Mouse (Mus musculus): Measurements from ENCODE around the gene Cbx3. TPM values are rescaled to one million over a fixed set of nuclear protein-coding genes. Genes with fewer than 3 reads are reported as not detected.
A peak's percentile ranks its signal among the peaks of the same experiment; 100 is the strongest.

Cbx3 gene
- polyA plus RNA-seq, 1 experiment from 2014 or later = 518 TPM

GRCm38 (mm10) chr6:51442191-51442835, 27.8 kb upstream of the Cbx3 start:
- H3K27ac ChIP-seq (replicated peaks; ENCODE audit: low read depth, low read length) = no peak overlapping the region
- WGBS = 65% methylated on average over 9 of the region's 9 CpGs
- no peaks in the 10 kb centered on the region for H3K36me3 ChIP-seq (ENCODE audit: control insufficient read depth, insufficient read depth, low read length)
- no peaks in the 10 kb centered on the region for H3K27me3 ChIP-seq (ENCODE audit: control insufficient read depth, insufficient read depth, low read length)
- ATAC-seq (ENCODE audit: low FRiP score, low TSS enrichment) (no peak), DNase-seq (no peak)
- H3K9me3 ChIP-seq (ENCODE audit: control insufficient read depth, low read length) = no peaks in the 10 kb centered on the region
- no peak overlapping the region for H3K9ac ChIP-seq (replicated peaks; ENCODE audit: low read length)
- no peak overlapping the region for H3K4me2 ChIP-seq (ENCODE audit: low read length)
- H3K4me1 ChIP-seq (ENCODE audit: control insufficient read depth, insufficient read depth, low read length) = no peaks in the 10 kb centered on the region
- no peak overlapping the region for H3K4me3 ChIP-seq (replicated peaks; ENCODE audit: low read depth, low read length)

GRCm38 (mm10) chr6:51452927-51453503, 17.1 kb upstream of the Cbx3 start:
- Histone ChIP-seq H3K36me3 (ENCODE audit: control insufficient read depth, insufficient read depth, low read length) (peaks cover 11% of the 10 kb centered on the region), H3K27ac (replicated peaks; ENCODE audit: low read depth, low read length) (no peak overlapping the region), H3K27me3 (ENCODE audit: control insufficient read depth, insufficient read depth, low read length) (no peaks in the 10 kb centered on the region), H3K9ac (replicated peaks; ENCODE audit: low read length) (no peak overlapping the region), H3K4me2 (ENCODE audit: low read length) (no peak overlapping the region), H3K4me3 (replicated peaks; ENCODE audit: low read depth, low read length) (no peak overlapping the region), H3K4me1 (ENCODE audit: control insufficient read depth, insufficient read depth, low read length) (no peaks in the 10 kb centered on the region), H3K9me3 (ENCODE audit: control insufficient read depth, low read length) (no peaks in the 10 kb centered on the region)
- no peak for DNase-seq
- 80% methylated on average over 7 of the region's 7 CpGs for WGBS
- ATAC-seq (ENCODE audit: low FRiP score, low TSS enrichment) = no peak

GRCm38 (mm10) chr6:51454949-51455348, 15.2 kb upstream of the Cbx3 start:
- no peak for ATAC-seq (ENCODE audit: low FRiP score, low TSS enrichment)
- Histone ChIP-seq H3K9ac (replicated peaks; ENCODE audit: low read length) (no peak overlapping the region), H3K9me3 (ENCODE audit: control insufficient read depth, low read length) (no peaks in the 10 kb centered on the region), H3K27ac (replicated peaks; ENCODE audit: low read depth, low read length) (no peak overlapping the region), H3K27me3 (ENCODE audit: control insufficient read depth, insufficient read depth, low read length) (no peaks in the 10 kb centered on the region), H3K4me1 (ENCODE audit: control insufficient read depth, insufficient read depth, low read length) (no peaks in the 10 kb centered on the region), H3K4me2 (ENCODE audit: low read length) (no peak overlapping the region), H3K4me3 (replicated peaks; ENCODE audit: low read depth, low read length) (no peak overlapping the region), H3K36me3 (ENCODE audit: control insufficient read depth, insufficient read depth, low read length) (peaks cover 28% of the 10 kb centered on the region)
- WGBS = 68% methylated on average over 3 of the region's 3 CpGs
- DNase-seq = no peak

DNA sequence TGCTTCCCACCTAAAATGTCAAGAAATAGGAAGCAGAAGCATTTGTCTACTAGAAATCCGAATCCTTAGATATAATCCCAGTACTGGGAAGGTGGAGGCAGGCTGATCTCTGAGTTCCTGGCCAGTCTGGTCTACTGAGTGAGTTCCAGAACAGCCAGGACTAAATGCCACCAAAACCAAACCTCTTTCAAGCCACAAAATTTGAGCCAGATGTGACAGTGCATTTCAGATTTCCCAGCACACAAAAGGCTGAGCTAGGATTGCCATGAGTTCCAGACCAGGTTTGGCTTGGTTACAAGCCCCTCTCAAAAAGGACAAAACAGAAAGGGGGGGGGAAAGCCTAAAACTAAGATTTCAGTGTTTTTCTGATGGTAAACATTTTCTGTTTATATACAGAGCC, 14.0 kb upstream of the Cbx3 start:
- Histone ChIP-seq H3K4me3 (replicated peaks; ENCODE audit: low read depth, low read length) (no peak overlapping the region), H3K9me3 (ENCODE audit: control insufficient read depth, low read length) (no peaks in the 10 kb centered on the region), H3K27ac (replicated peaks; ENCODE audit: low read depth, low read length) (no peak overlapping the region), H3K4me1 (ENCODE audit: control insufficient read depth, insufficient read depth, low read length) (no peaks in the 10 kb centered on the region), H3K36me3 (ENCODE audit: control insufficient read depth, insufficient read depth, low read length) (peaks cover 38% of the 10 kb centered on the region), H3K4me2 (ENCODE audit: low read length) (no peak overlapping the region), H3K9ac (replicated peaks; ENCODE audit: low read length) (no peak overlapping the region), H3K27me3 (ENCODE audit: control insufficient read depth, insufficient read depth, low read length) (no peaks in the 10 kb centered on the region)
- 93% methylated on average over 1 of the region's 1 CpGs for WGBS
- ATAC-seq (ENCODE audit: low FRiP score, low TSS enrichment) (no peak), DNase-seq (no peak)

DNA sequence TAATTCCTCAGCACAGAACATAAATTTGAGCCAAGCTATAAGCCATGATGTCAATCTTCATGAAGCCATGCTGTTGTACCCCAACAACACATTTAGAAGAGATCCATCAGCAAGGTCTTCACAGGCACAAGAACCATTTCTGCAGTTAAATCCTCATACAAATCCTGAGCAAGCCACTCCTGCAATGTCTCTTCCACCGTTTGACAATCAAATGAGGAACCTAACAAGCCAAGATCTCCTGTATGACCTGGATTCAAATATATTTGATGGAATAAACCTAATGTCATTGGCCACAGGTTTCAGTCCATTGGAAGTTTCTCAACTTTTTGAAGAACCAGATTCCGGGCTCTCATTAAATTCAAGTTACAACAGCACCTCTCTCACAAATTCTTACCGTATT, 12.9 kb upstream of the Cbx3 start:
- H3K9ac ChIP-seq (replicated peaks; ENCODE audit: low read length) = no peak overlapping the region
- H3K27me3 ChIP-seq (ENCODE audit: control insufficient read depth, insufficient read depth, low read length) = no peaks in the 10 kb centered on the region
- peaks cover 47% of the 10 kb centered on the region for H3K36me3 ChIP-seq (ENCODE audit: control insufficient read depth, insufficient read depth, low read length)
- no peak overlapping the region for H3K4me2 ChIP-seq (ENCODE audit: low read length)
- H3K27ac ChIP-seq (replicated peaks; ENCODE audit: low read depth, low read length) = no peak overlapping the region
- no peak overlapping the region for H3K4me3 ChIP-seq (replicated peaks; ENCODE audit: low read depth, low read length)
- H3K9me3 ChIP-seq (ENCODE audit: control insufficient read depth, low read length) = no peaks in the 10 kb centered on the region
- H3K4me1 ChIP-seq (ENCODE audit: control insufficient read depth, insufficient read depth, low read length) = no peaks in the 10 kb centered on the region
- 84% methylated on average over 3 of the region's 3 CpGs for WGBS
- no peak for DNase-seq
- ATAC-seq (ENCODE audit: low FRiP score, low TSS enrichment) = no peak

DNA sequence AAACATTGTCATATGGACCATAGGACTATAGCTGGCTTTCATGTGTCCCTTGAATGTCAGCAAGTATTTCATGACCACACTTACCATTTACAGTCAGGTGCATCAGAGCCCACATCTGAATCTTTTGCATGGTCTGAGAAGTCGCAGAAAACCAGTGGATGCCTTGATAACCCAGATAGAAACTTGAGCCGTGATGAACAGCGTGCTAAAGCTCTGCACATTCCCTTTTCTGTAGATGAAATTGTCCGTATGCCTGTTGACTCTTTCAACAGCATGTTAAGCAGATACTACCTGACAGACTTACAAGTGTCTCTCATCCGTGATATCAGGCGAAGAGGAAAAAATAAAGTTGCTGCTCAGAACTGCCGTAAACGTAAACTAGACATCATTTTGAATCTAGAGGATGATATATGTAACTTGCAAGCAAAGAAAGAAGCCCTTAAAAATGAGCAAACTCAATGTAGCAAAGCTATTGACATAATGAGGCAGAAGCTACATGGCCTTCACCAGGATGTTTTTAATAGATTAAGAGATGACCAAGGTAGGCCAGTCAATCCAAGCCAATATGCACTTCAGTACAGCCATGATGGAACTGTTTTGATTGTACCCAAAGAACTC, 12.3 kb upstream of the Cbx3 start:
- Histone ChIP-seq H3K9ac (replicated peaks; ENCODE audit: low read length) (no peak overlapping the region), H3K4me2 (ENCODE audit: low read length) (no peak overlapping the region), H3K4me3 (replicated peaks; ENCODE audit: low read depth, low read length) (no peak overlapping the region), H3K9me3 (ENCODE audit: control insufficient read depth, low read length) (no peaks in the 10 kb centered on the region), H3K4me1 (ENCODE audit: control insufficient read depth, insufficient read depth, low read length) (no peaks in the 10 kb centered on the region), H3K27ac (replicated peaks; ENCODE audit: low read depth, low read length) (no peak overlapping the region), H3K27me3 (ENCODE audit: control insufficient read depth, insufficient read depth, low read length) (no peaks in the 10 kb centered on the region), H3K36me3 (ENCODE audit: control insufficient read depth, insufficient read depth, low read length) (peaks cover 50% of the 10 kb centered on the region)
- WGBS = 89% methylated on average over 8 of the region's 8 CpGs
- ATAC-seq (ENCODE audit: low FRiP score, low TSS enrichment) (no peak), DNase-seq (no peak)

- Histone ChIP-seq H3K27ac (replicated peaks; ENCODE audit: low read depth, low read length) (no peak overlapping the region), H3K4me3 (replicated peaks; ENCODE audit: low read depth, low read length) (no peak overlapping the region), H3K4me2 (ENCODE audit: low read length) (no peak overlapping the region), H3K9ac (replicated peaks; ENCODE audit: low read length) (no peak overlapping the region), H3K36me3 (ENCODE audit: control insufficient read depth, insufficient read depth, low read length) (peaks cover 61% of the 10 kb centered on the region), H3K27me3 (ENCODE audit: control insufficient read depth, insufficient read depth, low read length) (no peaks in the 10 kb centered on the region), H3K4me1 (ENCODE audit: control insufficient read depth, insufficient read depth, low read length) (no peaks in the 10 kb centered on the region), H3K9me3 (ENCODE audit: control insufficient read depth, low read length) (no peaks in the 10 kb centered on the region)
- DNase-seq (no peak), ATAC-seq (ENCODE audit: low FRiP score, low TSS enrichment) (no peak)
- 46% methylated on average over 2 of the region's 2 CpGs for WGBS
Observed at GRCm38 (mm10) chr6:51458925-51459312, 11.2 kb upstream of the Cbx3 start.

DNA sequence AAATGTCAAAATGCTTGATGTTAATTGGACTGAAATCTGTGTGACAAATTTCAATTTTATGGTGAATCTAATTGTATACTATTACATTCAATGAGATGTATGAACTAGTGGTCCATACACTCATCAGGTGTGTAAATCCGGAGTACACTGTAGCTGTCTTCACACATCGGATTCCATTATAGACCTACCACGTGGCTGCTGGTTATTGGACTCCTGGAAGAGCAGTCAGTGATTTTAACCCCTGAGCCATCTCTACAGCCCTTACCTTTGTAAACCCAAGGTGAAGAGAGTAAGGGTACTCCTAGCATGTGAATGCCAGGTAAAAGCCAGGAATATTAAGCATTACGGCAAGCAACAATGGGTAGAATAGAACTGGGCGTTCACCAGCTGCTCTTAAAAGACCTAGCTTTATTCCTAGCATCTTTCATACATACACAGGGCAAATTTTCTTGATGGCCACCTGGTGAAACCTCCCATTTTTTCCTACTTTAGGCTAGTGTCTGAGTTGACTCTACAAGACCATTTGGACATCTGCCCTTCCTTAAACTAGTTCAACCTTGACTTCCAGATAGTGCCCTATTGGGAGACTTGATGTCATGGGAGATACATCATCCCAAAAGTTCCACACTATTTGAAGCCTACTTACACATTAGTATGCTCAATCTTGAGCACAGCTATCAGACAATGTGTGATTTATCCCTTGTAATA, 10.7 kb upstream of the Cbx3 start:
- WGBS = 39% methylated on average over 5 of the region's 5 CpGs
- Histone ChIP-seq H3K27me3 (ENCODE audit: control insufficient read depth, insufficient read depth, low read length) (no peaks in the 10 kb centered on the region), H3K9ac (replicated peaks; ENCODE audit: low read length) (no peak overlapping the region), H3K9me3 (ENCODE audit: control insufficient read depth, low read length) (no peaks in the 10 kb centered on the region), H3K4me2 (ENCODE audit: low read length) (no peak overlapping the region), H3K4me3 (replicated peaks; ENCODE audit: low read depth, low read length) (no peak overlapping the region), H3K36me3 (ENCODE audit: control insufficient read depth, insufficient read depth, low read length) (peaks cover 65% of the 10 kb centered on the region), H3K27ac (replicated peaks; ENCODE audit: low read depth, low read length) (no peak overlapping the region), H3K4me1 (ENCODE audit: control insufficient read depth, insufficient read depth, low read length) (no peaks in the 10 kb centered on the region)
- ATAC-seq (ENCODE audit: low FRiP score, low TSS enrichment) = peak; percentile 41; the same call in 1 of the 2 replicates
- peak; percentile 41 for DNase-seq
